Mouse (Mus musculus): ENCODE results near the gene Tmub1. TPM values are rescaled to one million over a fixed set of nuclear protein-coding genes. Genes with fewer than 3 reads are reported as not detected.

Gene Tmub1
- polyA plus RNA-seq, 2 experiments: 23.5 to 29.8 TPM

DNA sequence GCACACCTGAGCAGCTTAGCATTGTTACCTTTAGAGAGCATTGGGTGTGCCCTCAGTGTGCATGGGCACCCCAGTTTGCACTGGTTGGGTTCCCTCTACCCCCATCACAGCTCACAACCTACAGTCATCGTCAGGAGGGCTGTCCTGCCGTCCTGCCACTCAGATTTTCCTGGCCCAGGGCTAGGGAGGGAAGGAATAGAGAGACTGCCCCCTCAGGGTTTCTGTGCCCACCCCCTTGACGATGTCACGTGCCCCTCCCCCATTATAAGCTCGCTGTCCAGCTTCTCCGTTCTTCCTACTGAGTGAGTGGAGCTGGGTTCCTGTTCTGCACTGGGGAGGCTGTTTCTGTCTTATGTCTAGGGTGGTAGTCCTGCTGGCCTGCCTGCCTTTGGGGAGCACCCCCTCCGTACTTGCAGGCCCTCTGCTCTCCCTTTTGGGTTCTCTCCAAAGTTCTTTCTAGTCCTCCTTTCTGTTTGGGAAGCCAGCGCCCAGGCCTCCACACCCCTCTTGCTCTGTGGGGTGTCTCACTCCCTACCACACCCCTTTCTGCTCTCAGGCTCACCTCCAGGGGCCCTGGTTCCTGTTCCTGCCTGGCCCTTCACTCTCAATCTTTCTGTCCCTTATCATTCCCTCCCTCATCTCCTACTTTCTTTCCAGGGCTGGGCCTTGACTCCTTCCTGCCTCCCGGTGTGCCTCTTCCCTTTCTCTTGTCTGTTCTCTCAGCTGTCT lies 20.9 kb downstream of the Tmub1 start:
- no peak for TF ChIP-seq POLR2A (IDR thresholded peaks at IDR 0.05; ENCODE audit: borderline replicate concordance, extremely low read depth, insufficient read depth, insufficient read length)
- Histone ChIP-seq H3K9me3 (ENCODE audit: control insufficient read depth, low read length) (no peaks in the 10 kb centered on the region), H3K36me3 (ENCODE audit: control insufficient read depth, insufficient read depth, low read length) (peaks cover 28% of the 10 kb centered on the region), H3K27ac (replicated peaks; ENCODE audit: low read depth, low read length) (peak overlapping the region; percentile 21; the same call in 1 of the 2 replicates), H3K4me3 (replicated peaks; ENCODE audit: low read length) (peak overlapping the region; percentile 68), H3K9ac (ENCODE audit: low read depth, low read length, severe bottlenecking) (peak overlapping the region; percentile 67; the same call in 1 of the 2 replicates), H3K4me1 (ENCODE audit: control insufficient read depth, insufficient read depth, low read length) (peaks cover 41% of the 10 kb centered on the region), H3K27me3 (ENCODE audit: control insufficient read depth, insufficient read depth, low read length) (no peaks in the 10 kb centered on the region), H3K4me2 (replicated peaks; ENCODE audit: low read depth, low read length, severe bottlenecking) (peak overlapping the region; percentile 94)
- WGBS: 9% methylated on average over 9 of the region's 9 CpGs
- DNase-seq (ENCODE audit: low spot score): no peak
- no peak for ATAC-seq (ENCODE audit: low FRiP score, low read depth)

DNA sequence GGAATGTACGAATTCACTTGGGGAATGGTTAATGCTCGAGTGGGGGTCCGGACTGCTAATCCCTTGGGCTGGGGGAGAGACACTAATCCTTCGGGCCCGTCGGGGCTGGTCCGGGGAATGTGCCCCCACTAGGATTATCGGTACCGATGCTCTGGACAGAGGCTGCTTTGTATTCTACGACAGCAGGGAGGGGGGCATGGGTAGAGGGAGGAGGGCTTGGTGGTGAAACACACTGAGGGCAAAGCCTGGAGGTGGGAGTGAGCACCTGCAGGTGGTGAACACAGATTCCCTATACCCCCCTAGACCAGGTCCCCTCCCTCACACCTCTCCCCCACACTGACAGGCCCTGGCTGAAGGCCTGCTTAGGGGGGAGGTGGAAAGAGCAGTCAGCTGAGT lies 21.6 kb downstream of the Tmub1 start:
- TF ChIP-seq POLR2A (IDR thresholded peaks at IDR 0.05; ENCODE audit: borderline replicate concordance, extremely low read depth, insufficient read depth, insufficient read length): no peak
- ATAC-seq (ENCODE audit: low FRiP score, low read depth): no peak
- Histone ChIP-seq H3K9me3 (ENCODE audit: control insufficient read depth, low read length) (no peaks in the 10 kb centered on the region), H3K27me3 (ENCODE audit: control insufficient read depth, insufficient read depth, low read length) (no peaks in the 10 kb centered on the region), H3K36me3 (ENCODE audit: control insufficient read depth, insufficient read depth, low read length) (peaks cover 25% of the 10 kb centered on the region), H3K9ac (ENCODE audit: low read depth, low read length, severe bottlenecking) (peak overlapping the region; percentile 67), H3K4me2 (replicated peaks; ENCODE audit: low read depth, low read length, severe bottlenecking) (peak overlapping the region; percentile 94), H3K27ac (replicated peaks; ENCODE audit: low read depth, low read length) (peak overlapping the region; percentile 92; the same call in 1 of the 2 replicates), H3K4me1 (ENCODE audit: control insufficient read depth, insufficient read depth, low read length) (peaks cover 41% of the 10 kb centered on the region), H3K4me3 (replicated peaks; ENCODE audit: low read length) (peak overlapping the region; percentile 68)
- 0% methylated on average over 10 of the region's 10 CpGs for WGBS
- DNase-seq (ENCODE audit: low spot score): no peak

DNA sequence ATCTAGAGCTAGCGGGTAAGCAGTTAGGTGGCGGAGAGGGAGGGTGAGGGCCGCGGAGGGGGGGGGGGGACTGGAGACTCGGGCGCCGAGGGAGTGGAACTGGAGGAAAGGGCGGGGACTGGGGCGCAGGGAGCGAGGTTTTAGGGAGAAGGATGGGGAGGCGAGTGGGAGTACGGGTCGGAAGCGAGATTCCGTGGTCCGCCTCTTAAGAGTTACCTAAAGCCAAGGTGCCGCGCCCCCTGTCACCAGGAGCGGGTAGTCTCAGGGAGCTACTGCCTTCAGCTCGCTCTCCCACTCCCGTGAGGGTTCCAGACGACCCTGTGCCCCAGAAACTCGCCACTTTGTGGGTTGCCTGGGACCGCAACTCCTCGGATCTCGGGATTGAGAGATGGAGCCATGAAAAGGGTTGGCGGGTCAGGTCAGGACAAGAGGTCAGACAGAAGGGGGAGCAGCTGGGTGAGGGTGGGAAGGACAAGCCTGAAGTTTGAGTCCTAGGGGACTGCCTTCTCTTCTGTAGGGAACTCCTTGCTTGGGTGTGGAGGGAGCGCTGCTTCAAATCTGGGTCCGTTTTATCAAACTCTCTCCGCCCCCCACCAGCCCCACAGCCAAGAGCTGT lies 22.1 kb downstream of the Tmub1 start:
- H3K9me3 ChIP-seq (ENCODE audit: control insufficient read depth, low read length): no peaks in the 10 kb centered on the region
- peaks cover 25% of the 10 kb centered on the region for H3K36me3 ChIP-seq (ENCODE audit: control insufficient read depth, insufficient read depth, low read length)
- H3K4me1 ChIP-seq (ENCODE audit: control insufficient read depth, insufficient read depth, low read length): peaks cover 41% of the 10 kb centered on the region
- peak overlapping the region; percentile 94 for H3K4me2 ChIP-seq (replicated peaks; ENCODE audit: low read depth, low read length, severe bottlenecking)
- WGBS: under 1% methylated on average over 21 of the region's 30 CpGs
- ATAC-seq (ENCODE audit: low FRiP score, low read depth) (no peak), DNase-seq (ENCODE audit: low spot score) (peak; percentile 58)
- no peak for TF ChIP-seq POLR2A (IDR thresholded peaks at IDR 0.05; ENCODE audit: borderline replicate concordance, extremely low read depth, insufficient read depth, insufficient read length)
- peak overlapping the region; percentile 92 for H3K27ac ChIP-seq (replicated peaks; ENCODE audit: low read depth, low read length)
- H3K27me3 ChIP-seq (ENCODE audit: control insufficient read depth, insufficient read depth, low read length): no peaks in the 10 kb centered on the region
- H3K9ac ChIP-seq (ENCODE audit: low read depth, low read length, severe bottlenecking): peak overlapping the region; percentile 67
- peak overlapping the region; percentile 68 for H3K4me3 ChIP-seq (replicated peaks; ENCODE audit: low read length)

DNA sequence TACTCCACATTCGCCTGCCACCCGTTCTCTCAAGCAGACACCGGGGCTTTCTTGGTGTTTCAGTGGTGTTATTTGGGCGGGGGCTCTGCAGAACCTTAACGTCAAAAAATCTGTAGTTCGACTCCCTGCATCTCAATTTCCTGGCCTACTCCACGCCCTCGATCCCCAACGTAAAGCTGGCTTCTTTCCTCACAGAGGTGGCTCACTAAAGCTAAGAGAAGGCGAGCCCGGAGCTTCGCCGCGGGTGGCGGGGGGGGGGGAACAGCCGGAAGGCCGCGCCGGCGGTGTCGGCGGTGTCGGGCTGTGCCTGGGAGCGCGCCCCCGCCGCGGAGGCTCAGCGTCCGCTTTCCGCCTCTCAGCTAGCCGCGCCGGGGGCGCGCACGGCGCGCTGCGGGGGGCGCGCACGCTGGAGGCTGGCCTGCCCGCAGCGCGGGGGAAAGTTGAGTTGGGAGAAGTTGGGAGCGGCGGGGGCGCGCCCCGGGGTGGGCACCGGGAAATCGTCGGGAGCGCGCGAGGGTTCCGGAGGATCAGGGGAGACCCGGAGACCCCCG lies 22.7 kb downstream of the Tmub1 start:
- Histone ChIP-seq H3K4me1 (ENCODE audit: control insufficient read depth, insufficient read depth, low read length) (peaks cover 41% of the 10 kb centered on the region), H3K9me3 (ENCODE audit: control insufficient read depth, low read length) (no peaks in the 10 kb centered on the region), H3K27ac (replicated peaks; ENCODE audit: low read depth, low read length) (peak overlapping the region; percentile 92), H3K27me3 (ENCODE audit: control insufficient read depth, insufficient read depth, low read length) (no peaks in the 10 kb centered on the region), H3K4me3 (replicated peaks; ENCODE audit: low read length) (peak overlapping the region; percentile 68), H3K36me3 (ENCODE audit: control insufficient read depth, insufficient read depth, low read length) (peaks cover 25% of the 10 kb centered on the region), H3K9ac (ENCODE audit: low read depth, low read length, severe bottlenecking) (peak overlapping the region; percentile 67), H3K4me2 (replicated peaks; ENCODE audit: low read depth, low read length, severe bottlenecking) (peak overlapping the region; percentile 94)
- ATAC-seq (ENCODE audit: low FRiP score, low read depth): peak; percentile 50
- DNase-seq (ENCODE audit: low spot score): peak; percentile 91
- 1% methylated on average over 32 of the region's 60 CpGs for WGBS
- TF ChIP-seq POLR2A (IDR thresholded peaks at IDR 0.05; ENCODE audit: borderline replicate concordance, extremely low read depth, insufficient read depth, insufficient read length): 0 out of 2 replicates have a peak, but pooled peaks have one; percentile 34

DNA sequence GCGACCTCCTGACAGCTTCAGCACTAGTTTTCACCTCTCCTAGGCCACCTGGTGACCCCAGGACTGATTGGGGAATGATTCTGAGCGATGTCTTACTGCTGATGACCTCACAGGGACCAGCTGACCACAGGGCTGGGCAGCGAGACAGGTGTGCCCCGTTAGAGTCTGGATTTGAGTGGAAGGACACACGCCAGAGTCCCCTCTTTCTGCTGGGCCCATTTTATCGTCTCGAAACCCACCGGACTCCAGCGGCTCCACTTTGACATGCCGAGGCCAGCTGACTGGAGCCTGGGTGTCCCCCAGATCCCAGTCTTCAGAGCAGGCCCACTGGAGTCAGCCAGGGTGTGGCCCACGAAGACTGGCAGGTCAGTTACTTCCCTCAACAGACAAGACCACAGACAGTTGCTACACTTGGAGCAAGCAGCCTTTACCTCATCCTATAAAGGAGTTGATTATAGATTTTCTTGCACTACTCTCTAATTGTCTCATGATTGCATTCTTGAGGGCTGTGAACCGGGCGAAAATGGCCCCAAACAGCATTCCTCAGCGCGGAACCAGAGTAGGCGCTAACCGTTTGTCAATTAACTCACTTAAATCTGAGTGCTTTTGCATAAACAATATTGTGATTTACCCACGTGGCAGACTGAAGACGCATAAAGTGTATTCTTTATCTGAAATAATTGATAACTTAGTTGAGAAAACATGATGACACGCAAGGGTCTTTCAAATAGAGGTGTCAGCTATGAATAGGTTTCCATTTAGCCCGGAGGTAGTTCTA lies 23.5 kb downstream of the Tmub1 start:
- H3K4me3 ChIP-seq (replicated peaks; ENCODE audit: low read length): peak overlapping the region; percentile 68
- no peak for DNase-seq (ENCODE audit: low spot score)
- no peaks in the 10 kb centered on the region for H3K27me3 ChIP-seq (ENCODE audit: control insufficient read depth, insufficient read depth, low read length)
- peaks cover 25% of the 10 kb centered on the region for H3K36me3 ChIP-seq (ENCODE audit: control insufficient read depth, insufficient read depth, low read length)
- H3K27ac ChIP-seq (replicated peaks; ENCODE audit: low read depth, low read length): peak overlapping the region; percentile 92
- no peaks in the 10 kb centered on the region for H3K9me3 ChIP-seq (ENCODE audit: control insufficient read depth, low read length)
- peaks cover 41% of the 10 kb centered on the region for H3K4me1 ChIP-seq (ENCODE audit: control insufficient read depth, insufficient read depth, low read length)
- peak overlapping the region; percentile 67 for H3K9ac ChIP-seq (ENCODE audit: low read depth, low read length, severe bottlenecking)
- peak overlapping the region; percentile 94 for H3K4me2 ChIP-seq (replicated peaks; ENCODE audit: low read depth, low read length, severe bottlenecking)
- ATAC-seq (ENCODE audit: low FRiP score, low read depth): no peak
- 13% methylated on average over 21 of the region's 21 CpGs for WGBS
- TF ChIP-seq POLR2A (IDR thresholded peaks at IDR 0.05; ENCODE audit: borderline replicate concordance, extremely low read depth, insufficient read depth, insufficient read length): no peak

Data from limb, embryonic 14.5 days (tissue).